Mouse (Mus musculus) erythroblast, embryonic 14.5 days (primary cell): Measurements from ENCODE around the gene Cd200r3.

ENCODE experiments used
- GATA1 ChIP-seq: IDR thresholded peaks from 2 replicates; pipeline ENCODE4 v1.6.1; 2012; ENCODE audit warnings: low read length, inconsistent platforms, mixed read lengths
- TAL1 ChIP-seq: IDR thresholded peaks from 3 replicates; pipeline ENCODE4 v1.6.1; 2012; ENCODE audit warnings: low read length, inconsistent platforms, mixed read lengths

- TF ChIP-seq GATA1 (no peak), TAL1 (no peak)
Measured at GRCm38 (mm10) chr16:44962296-44962695, 18.8 kb downstream of the Cd200r3 start.
